Mouse (Mus musculus) liver, postnatal 0 days (tissue): ENCODE data around the gene Rab31. TPM values are rescaled to one million over a fixed set of nuclear protein-coding genes. Genes with fewer than 3 reads are reported as not detected.
A peak's percentile ranks its signal among the peaks of the same experiment; 100 is the strongest.

Experiments
- ATAC-seq: fragments of 200-750 bp; cut with Nextera tagmentation; 2 replicates; pipeline ENCODE4 v1.8.0; 2017; ENCODE audit warnings: mild to moderate bottlenecking, moderate library complexity
- DNase-seq: peaks from one replicate; pipeline ENCODE4 v3.0.0-alpha.2; 2016
- H3K27ac ChIP-seq: fragments of 300-500 bp; sonication (generic); 2 replicates; pipeline ENCODE4 v1.5.1; 2014; ENCODE audit warnings: antibody characterized with exemption, moderate library complexity, mild to moderate bottlenecking, low read depth
- H3K27me3 ChIP-seq: fragments of 300-500 bp; sonication (generic); 2 replicates; pipeline ENCODE4 v1.6.1; 2014; ENCODE audit warnings: low read length, control low read depth, mixed read lengths; ENCODE audit not compliant: insufficient read depth
- H3K36me3 ChIP-seq: fragments of 300-500 bp; sonication (generic); replicated peaks from 2 replicates; pipeline ENCODE4 v1.6.1; 2014; ENCODE audit warnings: mild to moderate bottlenecking, control low read depth, low read length, moderate library complexity, mixed read lengths; ENCODE audit not compliant: insufficient read depth
- H3K4me1 ChIP-seq: fragments of 300-500 bp; sonication (generic); 2 replicates; pipeline ENCODE4 v1.6.1; 2014; ENCODE audit warnings: antibody characterized with exemption, mild to moderate bottlenecking, control low read depth; ENCODE audit not compliant: insufficient read depth
- H3K4me2 ChIP-seq: fragments of 300-500 bp; sonication (generic); 2 replicates; pipeline ENCODE4 v1.6.1; 2014; ENCODE audit warnings: low read depth, mild to moderate bottlenecking, low read length, moderate library complexity, mixed read lengths
- H3K4me3 ChIP-seq: fragments of 300-500 bp; sonication (generic); 2 replicates; pipeline ENCODE4 v1.5.1; 2014; ENCODE audit warnings: low read depth, low read length
- H3K9ac ChIP-seq: fragments of 300-500 bp; sonication (generic); replicated peaks from 2 replicates; pipeline ENCODE4 v1.6.1; 2014; ENCODE audit warnings: mild to moderate bottlenecking, moderate library complexity
- H3K9me3 ChIP-seq: fragments of 300-500 bp; sonication (generic); 2 replicates; pipeline ENCODE4 v1.6.1; 2016; ENCODE audit warnings: mild to moderate bottlenecking, control low read depth, low read length, mixed read lengths
- CTCF ChIP-seq: sonication (generic); IDR thresholded peaks from 2 replicates; pipeline ENCODE4 v1.5.1; 2016; ENCODE audit warnings: antibody characterized with exemption, low read depth
- EP300 ChIP-seq: IDR thresholded peaks from 2 replicates; pipeline ENCODE4 v1.6.1; 2016; ENCODE audit warnings: antibody characterized with exemption, low read depth, mild to moderate bottlenecking
- WGBS: fragments of 180-500 bp; shearing (Covaris S2); extraction: QIAGEN DNeasy Blood & Tissue Kit; methylation state at CpG from one replicate; pipeline ENCODE4 v1.1.7; 2014; ENCODE audit not compliant: insufficient replicate concordance; 5-methylcytosine and 5-hydroxymethylcytosine counted together
- polyA plus RNA-seq: library from polyadenylated mRNA; unstranded; fragments of >200 nt; fragmentation: Nextera tagmentation; extraction: Ambion mirVana; gene quantifications from 2 replicates; pipeline ENCODE4 v1.2.1, GENCODE M21; 2015

The Rab31 gene
- polyA plus RNA-seq, 1 experiment from 2014 or later, result 7.2 TPM

- no peaks in the 10 kb centered on the region for H3K27me3 ChIP-seq
- ATAC-seq (peak; percentile 88), DNase-seq (peak; percentile 98)
- H3K4me3 ChIP-seq, result peak within 1 kb of the TSS; percentile 99
- no peak for TF ChIP-seq CTCF
- 0 out of 2 replicates have a peak, but pooled peaks have one; percentile 44 for TF ChIP-seq EP300
- no peaks in the 10 kb centered on the region for H3K9me3 ChIP-seq
- H3K27ac ChIP-seq, result peak within 1 kb of the TSS; percentile 100
- peak within 1 kb of the TSS; percentile 100 for H3K9ac ChIP-seq
- H3K4me2 ChIP-seq, result peak within 1 kb of the TSS; percentile 83
- H3K36me3 ChIP-seq, result no peaks in the 10 kb centered on the region; the same call in 1 of the 2 replicates
- H3K4me1 ChIP-seq, result peaks cover 25% of the 10 kb centered on the region
- WGBS, result under 1% methylated on average over 75 of the region's 85 CpGs
Observed at GRCm38 (mm10) chr17:65613463-65614412, 158.8 kb downstream of the Rab31 start, which contains the start of gene Vapa. Vapa (minus strand) TSS chr17:65613555.

DNA sequence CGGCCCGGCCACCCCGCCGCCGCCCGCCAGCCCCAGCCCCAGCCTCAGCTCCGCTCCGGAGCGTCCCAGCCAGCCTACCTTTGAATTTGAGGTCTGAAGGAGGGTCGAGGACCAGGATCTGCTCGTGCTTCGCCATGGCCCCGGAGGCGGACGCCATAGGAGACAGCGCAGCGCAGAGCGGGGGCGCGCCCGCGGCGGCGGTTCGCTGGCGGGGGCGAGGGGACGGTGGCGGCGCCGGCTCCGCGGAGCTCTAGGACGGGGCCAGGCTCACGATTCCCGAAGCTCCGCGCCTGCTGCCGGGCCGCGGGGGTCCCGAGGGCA, 159.4 kb downstream of the Rab31 start:
- Histone ChIP-seq H3K4me1 (peaks cover 31% of the 10 kb centered on the region), H3K9ac (peak overlapping the region; percentile 100), H3K9me3 (no peaks in the 10 kb centered on the region), H3K27me3 (no peaks in the 10 kb centered on the region), H3K27ac (peak overlapping the region; percentile 100), H3K36me3 (no peaks in the 10 kb centered on the region; the same call in 1 of the 2 replicates), H3K4me2 (peak overlapping the region; percentile 83), H3K4me3 (peak overlapping the region; percentile 99)
- TF ChIP-seq EP300 (no peak), CTCF (no peak)
- DNase-seq (no peak), ATAC-seq (peak; percentile 57)
- WGBS, result under 1% methylated on average over 36 of the region's 42 CpGs

DNA sequence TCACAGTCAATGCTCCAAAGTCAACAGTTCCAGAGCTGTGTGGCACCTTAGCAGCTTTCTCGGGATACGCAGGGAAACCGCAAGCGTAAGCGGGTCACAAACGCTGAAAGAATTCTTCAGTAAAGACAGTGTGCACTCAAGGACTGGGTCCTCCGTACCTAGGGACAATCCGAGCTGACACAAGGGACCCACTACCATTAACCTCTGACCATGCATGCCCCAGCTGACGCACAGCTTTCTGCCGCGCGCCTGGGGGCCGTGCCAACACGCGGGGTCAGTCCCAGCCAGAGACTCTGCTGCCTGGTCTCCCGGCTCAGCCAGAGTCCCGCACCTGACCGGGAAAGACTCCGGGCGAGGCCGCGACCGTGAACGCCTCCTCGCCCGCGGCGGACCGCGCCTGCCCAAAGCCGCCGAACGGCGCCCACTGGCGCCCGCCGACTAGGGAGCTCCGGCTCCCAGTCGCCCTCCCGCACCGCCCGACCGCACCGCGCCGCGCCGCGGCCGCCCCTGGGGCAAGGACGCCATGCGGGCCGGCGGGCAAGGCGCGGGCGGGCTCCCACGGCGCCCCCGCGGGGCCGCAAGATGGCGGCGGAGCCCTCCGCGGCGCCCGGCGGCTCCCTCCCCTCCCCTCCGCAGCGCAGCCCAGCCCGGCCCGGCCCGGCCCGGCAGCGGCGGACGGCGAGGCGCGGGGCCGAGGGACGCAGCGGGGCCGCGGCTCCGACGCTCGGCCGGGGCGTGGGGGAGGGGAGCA, 160.0 kb downstream of the Rab31 start:
- WGBS, result under 1% methylated on average over 34 of the region's 91 CpGs
- H3K9ac ChIP-seq, result peak overlapping the region; percentile 100
- no peaks in the 10 kb centered on the region for H3K9me3 ChIP-seq
- peak overlapping the region; percentile 100 for H3K27ac ChIP-seq
- TF ChIP-seq EP300, result no peak
- 0 out of 2 replicates have a peak, but pooled peaks have one; percentile 12 for TF ChIP-seq CTCF
- peak overlapping the region; percentile 99 for H3K4me3 ChIP-seq
- ATAC-seq (peak; percentile 33), DNase-seq (peak; percentile 69)
- H3K36me3 ChIP-seq, result no peaks in the 10 kb centered on the region; the same call in 1 of the 2 replicates
- peak overlapping the region; percentile 83 for H3K4me2 ChIP-seq
- no peaks in the 10 kb centered on the region for H3K27me3 ChIP-seq
- peaks cover 36% of the 10 kb centered on the region for H3K4me1 ChIP-seq

GRCm38 (mm10) chr17:65611721-65612120, 160.8 kb downstream of the Rab31 start:
- TF ChIP-seq CTCF, result no peak
- no peak for TF ChIP-seq EP300
- Histone ChIP-seq H3K36me3 (no peaks in the 10 kb centered on the region; the same call in 1 of the 2 replicates), H3K4me3 (peak overlapping the region; percentile 99), H3K4me1 (peaks cover 42% of the 10 kb centered on the region), H3K9ac (peak overlapping the region; percentile 100), H3K27ac (peak overlapping the region; percentile 100; the same call in 1 of the 2 replicates), H3K9me3 (no peaks in the 10 kb centered on the region), H3K4me2 (peak overlapping the region; percentile 83), H3K27me3 (no peaks in the 10 kb centered on the region)
- ATAC-seq (no peak), DNase-seq (no peak)
- 4% methylated on average over 4 of the region's 4 CpGs for WGBS

- Histone ChIP-seq H3K4me1 (peaks cover 69% of the 10 kb centered on the region), H3K27ac (peak overlapping the region; percentile 49; the same call in 1 of the 2 replicates), H3K4me2 (peak overlapping the region; percentile 52), H3K9me3 (no peaks in the 10 kb centered on the region), H3K4me3 (no peak overlapping the region), H3K36me3 (no peaks in the 10 kb centered on the region; the same call in 1 of the 2 replicates), H3K9ac (0 out of 2 replicates have a peak overlapping the region, but pooled peaks have one; percentile 21), H3K27me3 (no peaks in the 10 kb centered on the region)
- ATAC-seq (no peak), DNase-seq (no peak)
- TF ChIP-seq EP300, result peak; percentile 69; the same call in 1 of the 2 replicates
- TF ChIP-seq CTCF, result no peak
- WGBS, result 29% methylated on average over 5 of the region's 5 CpGs
Observed at GRCm38 (mm10) chr17:65608743-65609142, 163.8 kb downstream of the Rab31 start.
